3 mouse cellular contexts compared by ENCODE assay signal in genomic region chr2:69677215-69677614, GRCm38 (mm10). TPM values are rescaled to one million over a fixed set of nuclear protein-coding genes. Genes with fewer than 3 reads are reported as not detected.
"Had no signal": no experiment of that assay in that cellular context is flagged by ENCODE, and none has a peak within 500 bp of the region (broad histone marks: within the 10 kb centered on the region; RNA-seq: fewer than 3 reads in every experiment).

No protein-coding gene starts in this region.

RNA-seq across cellular contexts. Expression of gene Klhl41, which starts 7.3 kb away (rescaled TPM):
- total RNA-seq: common myeloid progenitor, adult 5-6 weeks had no signal
- polyA plus RNA-seq: erythroblast, embryonic 14.5 days; forebrain, embryonic 16.5 days had no signal

RNA-seq across cellular contexts. Expression of gene Bbs5, which starts 30.2 kb away (rescaled TPM):
- polyA plus RNA-seq: erythroblast, embryonic 14.5 days had no signal

RNA-seq across cellular contexts. Expression of gene Fastkd1, which starts 36.1 kb away (rescaled TPM):
- polyA plus RNA-seq: erythroblast, embryonic 14.5 days had no signal
